Mouse (Mus musculus) c-Kit-positive CD71-positive TER-119-positive erythroid progenitor cells, embryonic 14.5 days (primary cell): ENCODE results near the gene Rpp25l.
A peak's percentile ranks its signal among the peaks of the same experiment; 100 is the strongest.
"Not testable (repeated sequence)": the region's sequence is repeated elsewhere in the genome, so short reads cannot be mapped to it uniquely, and the experiment has no call there.

ENCODE experiments used
- DNase-seq: peaks from one replicate; pipeline ENCODE4 v3.0.0-alpha.2; 2013; ENCODE audit warnings: low spot score

Gene Rpp25l

GRCm38 (mm10) chr4:41696930-41697841 is 16.1 kb downstream of the Rpp25l start, which contains the start of gene Cntfr:
Cntfr (minus strand) TSS chr4:41697089.
- peak; percentile 48 for DNase-seq

GRCm38 (mm10) chr4:41696452-41696851 is 16.9 kb downstream of the Rpp25l start:
- DNase-seq = not testable (repeated sequence)

DNA sequence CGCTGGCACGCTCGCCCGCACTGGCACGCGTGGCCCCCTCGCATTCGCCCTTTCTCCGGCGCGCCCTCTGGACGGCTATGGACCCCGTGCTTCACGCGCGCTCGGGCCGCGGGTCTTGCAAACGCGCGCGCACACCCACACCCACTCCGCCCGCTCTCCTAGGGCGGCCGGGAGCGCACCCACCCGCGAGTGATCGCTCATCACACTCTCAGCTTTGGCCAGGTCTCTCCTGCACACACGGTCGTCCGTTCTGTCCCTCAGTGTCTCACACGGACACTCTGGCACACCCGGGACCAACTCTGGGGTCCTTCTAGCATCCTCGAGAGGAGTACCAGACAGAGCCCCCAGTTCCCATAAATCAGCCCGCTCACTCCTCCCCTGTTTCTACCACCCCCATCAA is 17.5 kb downstream of the Rpp25l start:
- not testable (repeated sequence) for DNase-seq

DNA sequence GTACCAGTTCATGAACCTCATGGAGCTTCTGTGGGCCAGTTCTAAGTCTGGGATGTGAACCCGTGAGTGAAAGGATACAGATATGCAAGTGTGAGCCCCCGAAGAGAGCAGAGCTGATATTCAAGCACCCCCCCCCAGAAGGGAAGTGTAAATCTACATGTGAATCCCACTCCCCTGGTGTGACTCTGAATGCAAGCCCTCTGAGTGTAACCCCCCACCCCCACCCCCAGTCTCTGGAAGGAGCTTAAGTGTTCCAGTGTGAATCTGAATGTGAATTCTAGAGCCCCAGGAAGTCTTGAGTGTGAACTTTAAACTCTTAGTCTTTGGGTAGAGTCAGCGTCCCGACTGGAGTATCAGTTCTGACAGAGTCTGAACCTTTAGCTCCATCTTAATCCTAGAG is 19.8 kb downstream of the Rpp25l start:
- DNase-seq = not testable (repeated sequence)

DNA sequence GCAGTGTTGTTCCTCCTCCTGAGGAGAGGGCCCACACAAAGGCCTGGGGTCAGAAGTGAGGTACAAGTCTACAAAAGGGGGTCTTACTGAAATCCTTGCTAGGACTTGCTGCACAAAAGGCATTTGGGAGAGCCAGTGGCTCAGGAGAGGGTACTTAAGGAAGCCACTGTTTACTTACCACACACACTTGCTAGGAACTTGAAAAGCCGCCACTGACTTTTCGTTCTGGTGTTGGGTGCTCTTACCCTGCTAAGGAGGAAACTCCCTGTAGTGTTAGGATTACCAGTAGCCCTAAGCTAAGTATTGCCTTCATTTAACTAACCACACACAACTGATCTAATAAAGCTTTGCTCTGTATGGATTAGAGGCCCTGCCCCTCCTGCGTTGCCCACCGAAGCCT is 23.3 kb downstream of the Rpp25l start:
- DNase-seq = not testable (repeated sequence)

DNA sequence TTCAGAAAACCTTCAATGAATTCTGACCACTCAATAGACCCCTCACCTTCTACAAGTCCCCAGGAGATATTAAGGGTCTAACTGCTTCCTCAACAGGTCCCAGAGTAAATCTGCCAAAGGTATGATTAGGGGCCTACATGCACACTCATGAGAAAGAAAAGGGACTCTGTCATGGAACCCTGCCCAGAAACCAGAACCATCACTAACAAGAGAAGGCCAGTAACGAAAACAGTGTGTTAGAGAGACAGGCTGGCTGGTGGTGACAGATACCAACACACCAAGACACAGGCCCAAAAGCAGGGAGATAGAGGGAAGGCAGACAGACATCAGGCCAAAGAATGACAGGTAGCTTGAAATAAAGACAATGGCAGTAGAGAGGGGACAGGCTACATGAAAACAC is 24.8 kb downstream of the Rpp25l start:
- not testable (repeated sequence) for DNase-seq

- DNase-seq = not testable (repeated sequence)
Observed at GRCm38 (mm10) chr4:41685882-41686492, 27.3 kb downstream of the Rpp25l start.

- DNase-seq = not testable (repeated sequence)
Observed at GRCm38 (mm10) chr4:41684931-41685453, 28.3 kb downstream of the Rpp25l start.

DNA sequence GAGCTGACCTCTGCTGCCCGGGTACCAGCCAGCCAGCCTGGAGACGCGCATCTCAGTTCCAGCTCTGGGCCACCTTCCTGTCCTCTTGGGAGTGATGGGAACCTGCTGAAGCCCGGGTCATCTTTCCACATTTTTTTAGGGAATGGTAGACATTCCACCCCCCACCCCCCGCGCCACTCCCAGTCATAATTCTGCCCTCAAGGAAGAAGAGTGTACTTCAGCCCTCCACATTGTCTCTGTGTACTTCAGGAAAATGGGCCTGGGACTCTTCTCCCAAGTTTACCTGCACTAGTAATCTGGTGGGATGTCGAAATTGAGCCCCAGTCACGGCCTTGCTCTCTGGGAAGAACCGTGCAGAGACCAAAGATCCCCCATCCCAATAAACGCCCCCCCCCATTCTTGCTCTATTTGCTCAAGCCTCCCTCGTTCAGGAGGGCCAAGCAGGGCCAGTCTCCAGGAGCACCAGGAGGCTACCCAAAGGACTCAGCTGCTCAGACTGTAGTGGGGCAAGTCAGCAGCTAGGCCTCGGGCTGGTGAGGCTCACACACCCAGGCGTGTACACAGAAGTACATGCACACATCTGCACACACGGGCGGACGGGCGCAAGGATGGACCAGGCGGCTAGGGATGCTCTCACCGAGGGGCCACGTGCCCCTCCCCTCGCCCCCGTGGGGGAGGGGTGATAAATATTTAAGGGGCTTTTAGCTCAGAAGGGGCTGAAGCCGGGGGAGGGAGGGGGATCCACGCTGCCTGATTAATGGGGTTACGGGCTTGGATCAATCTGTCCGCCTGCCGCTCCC is 29.0 kb downstream of the Rpp25l start:
- not testable (repeated sequence) for DNase-seq

GRCm38 (mm10) chr4:41683303-41683702 is 30.0 kb downstream of the Rpp25l start:
- not testable (repeated sequence) for DNase-seq

- DNase-seq = no peak
Observed at GRCm38 (mm10) chr4:41682789-41683188, 30.5 kb downstream of the Rpp25l start.

GRCm38 (mm10) chr4:41681947-41682346 is 31.4 kb downstream of the Rpp25l start:
- DNase-seq = no peak

- DNase-seq = no peak
Observed at GRCm38 (mm10) chr4:41681176-41681575, 32.2 kb downstream of the Rpp25l start.

GRCm38 (mm10) chr4:41679291-41679690 is 34.0 kb downstream of the Rpp25l start:
- DNase-seq = no peak

GRCm38 (mm10) chr4:41678863-41679262 is 34.5 kb downstream of the Rpp25l start:
- no peak for DNase-seq

GRCm38 (mm10) chr4:41677006-41677629 is 36.2 kb downstream of the Rpp25l start:
- DNase-seq = no peak

GRCm38 (mm10) chr4:41676248-41677005 is 36.9 kb downstream of the Rpp25l start:
- no peak for DNase-seq

DNA sequence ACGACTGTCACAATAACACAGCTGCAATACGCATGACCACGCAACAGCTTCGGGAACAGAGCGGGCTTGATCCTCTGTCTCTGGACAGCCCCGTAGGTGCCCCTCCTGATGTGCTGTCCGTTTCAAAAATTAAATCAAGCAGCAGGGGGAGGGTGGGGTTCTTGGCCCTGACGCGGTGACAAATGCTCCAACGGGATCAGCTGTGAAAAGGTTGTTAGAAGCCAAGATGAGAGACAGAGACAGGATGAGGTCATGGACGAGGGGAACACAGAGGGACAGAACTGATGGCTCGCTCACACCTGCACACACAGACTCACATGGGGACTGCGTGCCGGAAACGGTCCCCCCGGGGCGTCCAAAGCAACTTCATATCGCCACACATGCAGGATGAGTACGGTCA is 40.1 kb downstream of the Rpp25l start:
- no peak for DNase-seq

DNA sequence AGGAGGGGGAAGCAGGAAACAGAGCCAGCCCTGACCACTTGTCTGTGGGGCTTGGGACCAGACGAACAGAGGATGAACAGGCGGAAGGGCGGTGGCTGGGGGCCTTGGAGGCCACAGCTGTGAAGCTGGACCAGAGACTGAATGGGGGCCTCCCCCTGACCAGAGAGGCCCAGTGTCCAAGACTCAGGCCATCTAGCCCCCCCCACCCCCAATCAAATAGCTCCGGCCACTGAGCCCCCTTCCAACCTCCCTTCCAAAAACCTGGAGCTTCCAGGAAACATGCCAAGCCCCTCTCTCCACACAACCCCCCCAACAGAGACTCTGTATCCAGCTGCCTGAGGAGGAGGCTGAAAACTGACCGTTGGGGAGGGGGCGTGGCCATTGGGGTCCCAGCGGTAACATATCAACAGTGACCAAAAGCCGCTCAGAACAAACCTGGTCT is 40.8 kb downstream of the Rpp25l start:
- DNase-seq = no peak

GRCm38 (mm10) chr4:41671963-41672480 is 41.3 kb downstream of the Rpp25l start:
- DNase-seq = no peak

DNA sequence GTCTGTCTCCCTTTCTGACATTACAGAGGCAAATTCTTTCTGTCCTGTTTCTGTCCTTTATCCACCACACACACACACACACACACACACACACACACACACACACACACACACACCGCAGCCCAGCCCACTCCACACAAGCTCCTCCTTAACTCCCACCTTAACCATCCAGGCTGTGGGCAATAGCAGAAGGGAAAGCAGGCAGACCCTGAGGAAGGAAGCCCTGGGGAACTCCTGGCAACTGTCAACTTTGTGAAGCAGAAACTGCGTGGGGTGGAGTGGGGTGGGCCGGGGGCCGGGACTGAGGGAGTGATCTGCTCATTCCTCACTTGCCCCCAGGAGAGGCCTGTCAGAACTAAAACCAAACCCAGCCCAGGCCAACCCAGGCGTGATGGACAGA is 41.8 kb downstream of the Rpp25l start:
- DNase-seq = no peak
